Mouse (Mus musculus) spleen, embryonic (tissue): Measurements from ENCODE around the gene Spock2.
"Not testable (repeated sequence)": the region's sequence is repeated elsewhere in the genome, so short reads cannot be mapped to it uniquely, and the experiment has no call there.

Experiments used
- CTCF ChIA-PET: fragments of 350-600 bp; sonication (Branson Sonifier 250); formaldehyde crosslinking; loops from one replicate; lab custom pipeline; 2022; lab: Charles Lee

Spock2 gene

DNA sequence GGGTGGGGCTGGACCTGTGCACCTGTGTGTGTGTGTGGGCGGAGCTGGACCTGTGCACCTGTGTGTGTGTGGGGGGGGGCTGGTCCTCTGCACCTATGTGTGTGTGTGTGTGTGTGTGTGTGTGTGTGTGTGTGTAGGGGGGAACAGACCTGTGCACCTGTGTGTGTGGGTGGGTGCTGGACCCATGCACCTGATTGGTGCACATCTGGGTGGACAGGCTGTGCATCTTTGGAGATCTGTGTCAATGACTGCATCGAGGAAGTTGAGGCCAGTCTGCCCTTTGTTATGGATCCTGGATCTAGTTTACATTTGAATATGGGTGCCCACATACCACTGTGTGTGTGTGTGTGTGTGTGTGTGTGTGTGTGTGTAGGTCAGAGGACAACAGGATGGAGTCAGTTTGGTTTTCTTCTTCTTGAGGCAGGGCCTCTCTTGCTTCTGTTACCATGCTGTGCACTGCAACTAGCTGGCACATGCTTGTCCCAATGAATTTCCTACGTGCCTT, 35.7 kb downstream of the Spock2 start:
- CTCF ChIA-PET = no interaction called here

DNA sequence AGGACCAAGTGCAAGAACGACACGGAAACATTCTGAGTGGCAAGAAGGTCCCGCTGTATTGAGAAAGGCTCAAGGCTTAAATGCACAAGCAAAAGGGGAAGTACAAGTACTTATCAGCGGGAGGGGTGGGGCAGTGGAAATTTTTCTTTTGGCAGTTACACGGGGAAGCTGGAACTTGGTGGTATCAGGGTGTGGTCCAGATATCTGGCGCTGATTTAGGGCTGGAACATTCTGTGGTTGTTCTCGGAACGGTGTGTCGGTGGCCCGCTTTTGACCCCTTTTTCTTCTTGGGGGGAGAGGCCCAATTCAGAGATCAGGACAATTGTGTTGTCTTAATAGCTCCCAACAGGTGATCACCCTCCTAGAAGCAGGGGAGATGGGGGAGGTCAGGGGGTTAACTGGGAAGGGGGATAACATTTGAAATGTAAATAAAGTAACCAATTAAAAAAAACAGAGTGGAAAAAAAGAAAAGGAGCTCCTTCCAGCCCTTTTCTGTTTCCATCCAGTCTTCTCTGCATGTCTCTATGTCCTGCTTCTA, 41.6 kb downstream of the Spock2 start:
- CTCF ChIA-PET = interaction anchor here (0.6 to 1.1 kb wide), 5 partner anchors 43 to 92 kb away, joined by 3 to 6 read pairs (median 3); no protein-coding TSS in a partner anchor

DNA sequence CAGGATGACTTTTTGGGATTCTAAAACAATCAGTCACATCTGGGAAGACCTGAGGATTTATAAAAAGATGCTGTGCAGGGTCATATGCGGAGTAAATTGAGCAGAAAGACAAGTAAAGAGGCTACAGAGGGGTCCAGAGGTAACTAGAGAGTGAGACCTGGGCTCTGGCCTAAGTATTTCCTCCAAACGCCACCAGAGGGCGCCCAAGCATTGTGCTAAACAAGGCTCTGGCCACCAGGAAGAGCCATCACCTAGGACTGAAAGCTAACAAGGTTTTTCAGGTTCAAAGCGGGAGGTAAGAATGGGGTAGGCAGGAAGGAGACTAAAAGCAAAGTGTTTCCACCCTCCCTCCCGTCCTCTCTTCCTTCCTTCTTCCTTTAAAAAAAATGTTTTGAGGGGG, 42.1 kb downstream of the Spock2 start:
- CTCF ChIA-PET = interaction anchor here (0.6 to 1.1 kb wide), 5 partner anchors 42 to 92 kb away, joined by 3 to 6 read pairs (median 3); no protein-coding TSS in a partner anchor

DNA sequence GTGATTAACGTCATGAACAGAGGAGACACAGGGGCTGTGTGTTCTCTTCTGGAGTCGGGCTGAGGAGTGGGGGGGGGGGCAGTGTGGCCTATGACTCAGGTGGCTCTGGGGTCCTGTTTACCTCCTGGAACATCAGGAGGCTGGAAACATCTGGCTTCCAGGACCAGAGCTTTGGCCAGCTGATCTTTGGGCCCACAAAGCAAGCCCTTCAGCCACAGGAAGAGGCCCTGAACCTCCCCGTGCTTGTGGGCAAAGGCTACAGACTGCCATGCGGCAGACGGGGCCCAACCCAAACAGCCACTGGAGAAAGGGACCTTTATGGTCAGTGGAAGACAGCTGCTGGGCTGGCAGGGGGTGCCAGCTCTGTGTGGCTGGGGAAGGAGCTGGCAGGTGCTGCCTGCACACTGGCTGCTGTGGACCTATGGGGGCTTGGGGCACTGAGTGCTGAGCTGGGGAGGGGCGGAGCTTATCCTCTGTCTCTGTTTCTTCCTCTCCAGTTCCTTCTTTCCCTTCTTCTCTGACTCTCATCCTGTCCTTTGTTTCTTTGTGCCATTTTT, 45.2 kb downstream of the Spock2 start:
- CTCF ChIA-PET = interaction anchor here (0.6 to 0.8 kb wide), 4 partner anchors 63 to 122 kb away, joined by 4 to 7 read pairs (median 4); no protein-coding TSS in a partner anchor

DNA sequence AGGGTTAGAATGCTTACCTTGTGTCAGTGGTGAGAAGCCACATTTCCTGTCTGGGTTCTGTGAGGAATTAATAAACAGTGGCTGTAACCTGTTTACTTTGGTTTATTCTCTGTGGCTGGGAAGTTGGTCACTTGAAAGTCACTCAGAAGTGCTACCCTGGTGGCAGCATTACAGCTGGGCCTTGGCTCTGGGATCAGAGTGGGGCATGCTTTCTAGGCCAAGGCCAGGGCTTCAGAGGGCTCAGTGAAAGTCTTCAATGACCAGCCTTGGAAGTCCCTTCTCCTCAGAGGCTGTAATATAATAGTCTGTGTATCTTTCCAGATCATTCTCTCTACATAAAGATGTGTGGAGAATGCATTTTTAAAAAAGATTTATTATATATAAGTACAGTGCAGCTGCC, 50.0 kb downstream of the Spock2 start:
- CTCF ChIA-PET = no interaction called here

DNA sequence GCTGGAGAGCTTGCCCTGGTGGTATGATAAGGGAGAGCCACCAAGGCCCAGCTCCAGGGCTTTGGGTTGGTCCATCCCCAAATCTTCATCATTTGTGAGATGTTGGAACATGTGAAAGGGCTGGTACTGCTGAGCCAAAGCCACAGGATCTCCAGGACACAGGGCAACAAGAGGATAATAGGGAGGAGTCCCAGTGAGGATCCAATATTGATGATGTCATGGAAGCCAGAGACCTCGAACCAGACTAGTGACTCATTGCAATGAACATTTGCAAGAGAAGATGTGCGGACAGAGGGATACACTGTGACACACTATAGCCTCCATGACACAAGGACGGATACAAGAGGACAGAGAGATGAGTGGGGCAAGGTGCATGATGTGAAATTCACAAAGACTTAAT, 52.1 kb downstream of the Spock2 start:
- CTCF ChIA-PET = interaction anchor here (0.7 to 0.9 kb wide), 4 partner anchors 9 to 71 kb away, joined by 4 to 7 read pairs (median 6); no protein-coding TSS in a partner anchor

DNA sequence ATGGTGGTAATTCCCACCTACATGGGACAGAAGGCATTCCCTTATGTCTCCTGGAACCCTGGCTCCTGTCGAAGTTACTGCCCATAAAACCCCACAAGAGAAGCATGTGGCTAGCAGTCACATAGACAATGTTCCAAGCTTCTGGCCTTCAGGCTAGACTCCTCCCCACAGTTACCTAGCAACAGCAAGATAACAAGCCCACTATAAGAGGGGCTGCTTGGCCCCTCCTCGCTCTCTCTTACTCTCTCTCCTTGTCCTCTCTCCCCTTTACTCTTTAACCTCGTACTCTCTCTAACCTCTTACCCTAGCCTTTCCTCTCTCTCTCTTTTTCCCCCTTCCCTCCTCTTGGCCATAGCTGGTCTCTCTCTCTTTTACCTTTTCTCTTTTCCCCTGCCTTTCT, 55.4 kb downstream of the Spock2 start:
- CTCF ChIA-PET = interaction anchor here (0.7 to 1.2 kb wide), 2 partner anchors 30 to 58 kb away, joined by 3 to 4 read pairs; no protein-coding TSS in a partner anchor

DNA sequence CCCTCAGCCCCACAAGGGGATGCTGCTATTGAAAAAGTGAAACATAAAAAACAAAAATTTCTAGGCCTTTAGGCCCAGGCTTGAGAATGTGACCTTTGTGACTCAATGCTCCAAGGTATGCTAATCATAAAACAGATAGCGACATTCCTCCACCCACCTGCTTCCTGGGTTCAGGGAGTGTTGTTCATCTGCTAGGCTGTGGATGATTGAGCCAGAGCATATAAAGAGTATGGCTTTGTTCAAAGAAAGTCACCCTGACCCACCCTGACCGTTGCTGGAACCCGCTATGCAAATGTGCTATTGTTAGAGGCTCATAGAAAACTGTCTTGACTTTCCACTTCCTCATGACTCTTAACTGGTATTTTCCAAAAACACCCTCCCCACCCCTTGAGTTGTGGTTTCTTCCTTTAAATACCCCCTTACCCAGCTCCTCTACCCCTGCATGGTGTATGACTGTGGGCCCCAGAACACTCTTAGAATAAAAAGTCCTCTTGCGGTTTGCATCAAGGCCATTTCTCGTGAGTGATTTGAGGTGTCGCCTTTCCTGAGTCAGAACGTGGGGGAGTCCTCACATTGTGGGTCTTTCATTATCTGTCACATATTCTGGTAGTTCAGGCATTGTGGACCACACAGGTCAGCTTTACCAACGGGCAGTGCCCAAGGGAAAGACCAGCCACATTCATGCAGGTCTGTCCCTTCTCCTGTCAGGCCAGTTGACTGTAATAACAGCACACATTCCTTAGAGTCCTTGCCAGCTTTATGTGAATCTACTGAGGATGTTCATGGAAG, 56.4 kb downstream of the Spock2 start:
- CTCF ChIA-PET = interaction anchor here (1.0 kb wide), 1 partner anchor 84 kb away, joined by 3 read pairs; no protein-coding TSS in a partner anchor

DNA sequence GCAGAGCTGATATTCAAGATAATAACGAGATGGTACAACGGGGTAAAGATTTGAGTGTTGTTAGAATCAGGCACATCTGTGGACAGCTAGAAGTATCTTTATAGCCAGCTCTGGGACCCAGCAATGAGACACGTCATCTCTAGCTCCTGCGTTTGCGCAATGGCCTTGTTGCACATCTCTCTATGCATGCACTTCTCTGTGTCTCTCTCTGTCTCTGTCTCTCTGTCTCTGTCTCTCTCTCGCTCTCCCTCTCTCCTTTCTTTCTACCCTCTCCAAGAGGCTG, 56.9 kb downstream of the Spock2 start:
- CTCF ChIA-PET = interaction anchor here (1.0 kb wide), 1 partner anchor 83 kb away, joined by 3 read pairs; no protein-coding TSS in a partner anchor

DNA sequence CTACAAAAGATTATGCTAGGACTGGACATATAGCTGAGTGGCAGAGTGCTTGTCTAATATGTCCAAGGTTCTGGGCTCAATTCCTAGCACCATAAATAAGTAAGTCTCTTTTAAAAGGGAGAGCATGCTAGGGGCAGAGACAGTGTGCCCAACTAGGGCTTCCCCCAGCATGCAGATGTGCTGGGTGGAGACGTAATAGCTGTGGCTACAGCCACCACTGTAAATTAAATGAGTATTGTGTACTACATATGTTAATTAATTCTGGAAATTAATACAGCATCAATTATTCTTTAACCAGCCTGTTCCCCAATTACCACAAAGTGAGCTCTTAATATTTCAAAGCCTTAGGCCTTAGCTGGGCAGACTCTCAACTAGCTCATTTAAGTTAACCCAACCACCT, 58.9 kb downstream of the Spock2 start:
- CTCF ChIA-PET = interaction anchor here (0.8 to 1.0 kb wide), 3 partner anchors 64 to 120 kb away, joined by 3 to 5 read pairs (median 3); no protein-coding TSS in a partner anchor

DNA sequence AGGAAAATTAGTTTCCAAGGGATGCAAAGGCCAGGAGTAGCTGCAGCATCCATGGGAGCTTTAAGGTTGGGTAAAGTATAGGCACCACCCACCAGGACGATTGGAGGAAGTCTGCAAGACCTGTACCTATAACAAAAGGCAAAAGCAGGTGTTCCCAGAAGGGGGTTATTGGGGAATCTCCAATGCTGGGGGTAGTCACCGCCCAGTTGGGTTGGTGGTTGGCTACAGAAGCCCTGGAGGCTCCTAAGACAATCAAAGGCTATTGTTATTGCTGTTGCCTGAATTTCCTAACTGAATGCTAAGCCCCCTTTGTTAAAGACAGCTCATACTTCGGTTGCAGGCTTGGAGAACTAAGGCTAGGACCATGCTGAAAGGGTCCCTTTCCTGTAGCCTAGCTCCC, 60.0 kb downstream of the Spock2 start:
- CTCF ChIA-PET = no interaction called here

DNA sequence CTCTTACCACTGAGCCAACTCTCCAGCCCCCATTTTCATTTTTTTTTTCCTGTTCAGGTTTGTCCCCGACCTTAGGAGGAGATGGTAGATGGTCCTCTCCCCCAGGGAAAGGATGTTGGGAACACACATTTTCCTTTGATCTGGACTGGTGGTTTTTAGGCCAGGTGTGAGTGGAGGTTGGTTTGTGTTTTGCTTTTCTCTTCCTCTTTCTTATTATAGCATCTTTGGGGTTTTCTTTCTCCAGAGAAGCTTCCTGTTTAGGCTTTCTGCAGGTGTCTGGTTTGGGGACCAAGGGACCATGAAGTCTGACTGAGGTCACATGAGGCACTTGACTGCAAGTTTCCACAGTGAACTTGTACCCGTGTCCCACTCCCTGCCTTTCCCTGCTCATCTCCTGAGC, 62.3 kb downstream of the Spock2 start:
- CTCF ChIA-PET = interaction anchor here (0.6 to 1.4 kb wide), 2 partner anchors 14 to 273 kb away, joined by 3 read pairs; no protein-coding TSS in a partner anchor

DNA sequence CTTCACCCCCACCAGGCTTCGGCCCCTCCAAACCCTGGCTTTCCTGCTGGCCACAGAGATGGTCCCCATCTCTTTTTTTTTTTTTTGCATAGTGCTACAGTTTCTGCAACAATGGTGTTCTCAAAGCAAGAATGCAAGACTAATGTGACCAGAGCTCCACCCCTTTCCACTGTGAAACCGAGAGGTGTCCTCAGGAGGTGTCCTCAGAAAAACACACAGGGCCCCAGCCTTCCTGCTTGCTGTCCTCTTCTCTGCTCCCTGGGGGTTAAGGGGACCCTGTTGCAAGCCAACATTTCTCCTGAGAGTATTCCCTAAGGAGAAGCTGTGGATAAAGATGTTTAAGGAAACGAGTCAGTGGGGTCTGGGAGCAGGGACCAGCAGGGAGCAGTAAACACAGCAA, 62.9 kb downstream of the Spock2 start:
- CTCF ChIA-PET = interaction anchor here (0.6 to 1.4 kb wide), 4 partner anchors 9 to 274 kb away, joined by 3 to 4 read pairs (median 3); partner anchors contain the start of gene Chst3

DNA sequence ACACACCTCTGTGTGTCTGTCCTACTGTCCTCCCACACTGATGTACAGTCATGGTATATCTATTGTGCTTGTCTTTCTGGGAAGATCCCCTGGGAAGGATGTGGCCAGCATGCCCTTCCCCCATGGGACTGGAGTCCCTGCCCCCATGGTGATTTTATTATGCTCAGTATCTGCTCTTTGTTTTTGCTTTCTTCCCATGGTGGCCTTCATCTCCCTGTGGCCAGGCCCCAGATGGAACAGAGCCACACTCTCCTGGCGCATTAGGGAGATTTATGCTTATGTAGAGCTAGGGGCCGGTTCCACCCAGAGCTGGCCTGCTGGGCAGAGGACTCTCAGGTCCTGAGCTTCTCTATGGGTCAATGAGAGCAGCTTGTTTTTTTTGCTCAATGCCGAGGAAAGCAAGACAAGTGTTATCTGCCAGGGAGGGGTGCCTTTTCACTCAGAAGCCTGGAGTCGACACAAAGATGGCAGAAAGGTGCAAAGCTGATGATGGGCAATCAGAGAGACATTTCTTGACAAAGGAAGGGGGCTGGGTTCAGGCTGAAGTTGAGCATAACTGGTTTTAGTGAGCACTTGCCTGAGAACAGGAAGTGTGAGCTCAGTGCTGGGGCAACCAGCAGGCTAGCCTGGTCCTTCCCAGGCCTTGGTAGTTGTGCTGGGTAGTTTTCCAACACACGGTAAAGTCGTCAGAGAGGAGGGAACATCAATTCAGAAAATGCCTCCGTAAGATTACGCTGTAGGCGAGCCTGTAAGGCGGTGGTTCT, 64.5 kb downstream of the Spock2 start:
- CTCF ChIA-PET = interaction anchor here (1.0 to 1.5 kb wide), 3 partner anchors 9 to 21 kb away, joined by 3 read pairs; no protein-coding TSS in a partner anchor

DNA sequence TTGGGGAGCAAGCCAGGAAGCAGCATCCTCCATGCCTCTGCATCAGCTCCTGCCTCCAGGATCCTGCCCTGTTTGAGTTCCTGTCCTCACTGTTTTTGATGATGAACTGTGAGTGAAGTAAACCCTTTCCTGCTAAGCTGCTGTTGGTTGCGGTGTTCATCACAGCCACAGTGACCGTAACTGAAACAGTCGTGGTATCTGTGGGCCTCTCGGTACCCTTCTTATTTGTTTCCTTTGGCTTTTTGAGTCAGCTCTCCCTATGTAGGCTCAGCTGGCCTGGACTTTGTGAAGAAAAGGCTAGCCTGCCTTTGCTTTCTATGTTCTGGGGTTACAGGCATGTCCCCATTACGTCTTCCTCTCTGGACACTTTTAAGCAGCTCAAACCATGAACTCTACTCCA, 65.3 kb downstream of the Spock2 start:
- CTCF ChIA-PET = interaction anchor here (1.3 kb wide), 1 partner anchor 9 kb away, joined by 3 read pairs; no protein-coding TSS in a partner anchor

DNA sequence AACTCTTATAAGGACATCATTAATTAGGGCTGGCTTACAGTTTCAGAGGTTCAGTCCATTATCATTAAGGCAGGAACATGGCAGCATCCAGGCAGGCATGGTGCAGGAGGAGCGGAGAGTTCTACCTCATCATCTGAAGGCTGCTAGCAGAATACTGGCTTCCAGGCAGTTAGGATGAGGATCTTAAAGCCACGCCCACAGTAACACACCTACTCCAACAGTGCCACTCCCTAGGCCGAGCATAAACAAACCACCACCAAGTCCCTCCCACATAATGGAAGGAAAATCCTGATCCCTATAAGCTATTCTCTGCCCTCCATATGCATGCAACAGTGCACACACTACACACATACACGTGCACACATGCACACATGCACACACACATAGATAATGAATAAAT, 66.3 kb downstream of the Spock2 start:
- CTCF ChIA-PET = interaction anchor here (0.6 to 1.1 kb wide), 2 partner anchors 19 to 1263 kb away, joined by 3 read pairs; no protein-coding TSS in a partner anchor

DNA sequence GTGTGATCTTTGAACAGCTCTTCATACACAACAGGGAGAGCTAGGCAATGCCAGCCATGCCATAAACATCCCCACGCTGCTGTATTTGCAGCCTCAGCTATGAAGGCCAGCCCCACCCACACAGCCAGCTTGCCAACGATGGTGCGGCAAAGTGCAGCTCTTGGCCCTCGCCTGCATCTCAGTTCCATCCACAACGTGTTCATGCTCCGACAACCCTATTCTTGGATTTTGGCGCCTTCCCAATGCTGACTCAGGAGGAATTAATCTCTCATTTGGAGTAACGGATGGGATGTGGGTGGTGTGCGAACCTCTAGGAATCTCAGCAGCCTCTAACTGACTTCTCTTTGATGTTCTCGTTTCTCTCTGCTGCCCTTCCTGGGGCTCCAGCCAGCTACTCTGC, 67.0 kb downstream of the Spock2 start:
- CTCF ChIA-PET = interaction anchor here (0.5 to 1.1 kb wide), 2 partner anchors 19 to 123 kb away, joined by 3 to 6 read pairs; no protein-coding TSS in a partner anchor

DNA sequence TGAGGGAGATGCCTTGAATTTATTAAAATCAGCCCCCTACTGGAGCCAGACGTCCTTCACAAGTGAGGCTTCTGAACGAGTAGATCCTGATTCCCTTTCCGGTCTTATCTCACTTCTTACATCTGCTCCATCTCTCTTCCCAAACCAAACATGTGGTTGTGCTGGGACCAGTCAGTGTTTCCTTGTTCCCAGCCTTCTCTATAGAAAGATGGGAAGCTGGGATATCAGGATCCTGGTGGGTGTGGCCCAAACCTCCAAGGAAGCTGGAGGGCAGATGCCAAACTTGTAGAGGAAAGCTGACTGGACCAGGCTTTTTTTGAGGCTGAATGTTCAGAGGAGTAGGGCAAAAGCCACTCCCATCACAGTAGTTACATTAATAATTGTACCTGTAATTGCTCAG, 68.5 kb downstream of the Spock2 start:
- CTCF ChIA-PET = interaction anchor here (0.5 kb wide), 1 partner anchor 45 kb away, joined by 11 read pairs; no protein-coding TSS in a partner anchor

DNA sequence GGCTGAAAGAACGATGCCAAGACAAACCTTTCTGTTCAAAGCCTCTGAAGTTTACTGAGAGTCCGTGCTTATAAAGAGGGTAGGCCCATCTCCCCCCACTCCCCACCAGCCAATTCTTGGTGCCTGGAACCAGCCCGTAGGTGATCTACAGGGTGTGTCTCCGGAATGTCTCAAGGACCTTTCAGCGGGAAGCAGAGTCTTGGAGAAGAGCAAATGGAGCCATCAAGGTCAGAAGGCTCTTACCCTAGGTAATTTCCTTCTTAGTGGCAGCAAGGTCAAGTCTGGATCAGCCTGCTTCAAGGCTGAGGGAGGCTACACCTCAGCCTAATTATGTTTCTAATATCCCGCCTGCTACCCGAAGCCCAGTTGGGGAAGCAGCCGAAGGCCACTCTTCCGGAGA, 69.3 kb downstream of the Spock2 start:
- CTCF ChIA-PET = not testable (repeated sequence)
